Comparison of ENCODE assay signal across 12 mouse cellular contexts in genomic region chr1:172308409-172308808, GRCm38 (mm10). TPM values are rescaled to one million over a fixed set of nuclear protein-coding genes. Genes with fewer than 3 reads are reported as not detected.
DNase-seq lines count a peak whose midpoint lies in the region; ATAC-seq lines count a peak whose summit lies in the region.
"Had no signal": no experiment of that assay in that cellular context is flagged by ENCODE, and none has a peak within 500 bp of the region (broad histone marks: within the 10 kb centered on the region; RNA-seq: fewer than 3 reads in every experiment).

No protein-coding gene starts in this region.

- peak overlapping the region; percentile 86 for H3K27ac ChIP-seq in lung, embryonic 16.5 days (ENCODE audit: low read length)
- peak overlapping the region; percentile 66 for H3K27ac ChIP-seq in hindbrain, embryonic 15.5 days (replicated peaks)
- H3K27ac ChIP-seq in neural tube, embryonic 15.5 days (replicated peaks): peak overlapping the region; percentile 46

- H3K9ac ChIP-seq in lung, embryonic 16.5 days (ENCODE audit: low read length): peak overlapping the region; percentile 45
- no peak overlapping the region for H3K9ac ChIP-seq in hindbrain, embryonic 15.5 days
- H3K9ac ChIP-seq in neural tube, embryonic 15.5 days (replicated peaks): no peak overlapping the region

- no peaks in the 10 kb centered on the region for H3K9me3 ChIP-seq in lung, embryonic 16.5 days (ENCODE audit: control insufficient read depth, low read length)
- H3K9me3 ChIP-seq in hindbrain, embryonic 15.5 days: no peaks in the 10 kb centered on the region
- no peaks in the 10 kb centered on the region for H3K9me3 ChIP-seq in neural tube, embryonic 15.5 days (replicated peaks)

- H3K4me1 ChIP-seq in lung, embryonic 16.5 days (replicated peaks; ENCODE audit: control insufficient read depth, insufficient read depth, low read length): peaks cover 27% of the 10 kb centered on the region
- peaks cover 31% of the 10 kb centered on the region for H3K4me1 ChIP-seq in hindbrain, embryonic 15.5 days (replicated peaks)
- H3K4me1 ChIP-seq in neural tube, embryonic 15.5 days: peaks cover 40% of the 10 kb centered on the region

- H3K4me2 ChIP-seq in lung, embryonic 16.5 days (ENCODE audit: low read depth, low read length): no peak overlapping the region
- H3K4me2 ChIP-seq in hindbrain, embryonic 15.5 days: no peak overlapping the region
- H3K4me2 ChIP-seq in neural tube, embryonic 15.5 days: no peak overlapping the region

- no peak for ATAC-seq in lung, embryonic 16.5 days (ENCODE audit: low read depth)
- ATAC-seq in hindbrain, embryonic 15.5 days (ENCODE audit: low FRiP score, low read depth): no peak
- no peak for ATAC-seq in neural tube, embryonic 15.5 days (ENCODE audit: low FRiP score)

- DNase-seq in cerebellum, adult 11-12 months: peak; percentile 61
- DNase-seq in cerebellum, postnatal 36 days: no peak
- DNase-seq in lung, postnatal 25 days (ENCODE audit: low spot score): no peak
- no peak for DNase-seq in gastrocnemius, postnatal 10 days
- DNase-seq in T-cell, adult 2 months (ENCODE audit: low spot score): no peak
- DNase-seq: adrenal gland, postnatal 10 days had no signal

- H3K27me3 ChIP-seq in lung, embryonic 16.5 days (ENCODE audit: control insufficient read depth, insufficient read depth, low read depth, low read length): no peaks in the 10 kb centered on the region
- no peaks in the 10 kb centered on the region for H3K27me3 ChIP-seq in hindbrain, embryonic 15.5 days
- no peaks in the 10 kb centered on the region for H3K27me3 ChIP-seq in neural tube, embryonic 15.5 days (replicated peaks)

- 70% methylated on average over 1 of the region's 1 CpGs for WGBS in lung, embryonic 16.5 days
- 80% methylated on average over 1 of the region's 1 CpGs for WGBS in hindbrain, embryonic 15.5 days
- WGBS in neural tube, embryonic 15.5 days: 83% methylated on average over 1 of the region's 1 CpGs

- no peaks in the 10 kb centered on the region for H3K36me3 ChIP-seq in lung, embryonic 16.5 days (ENCODE audit: control insufficient read depth, insufficient read depth, low read length)
- no peaks in the 10 kb centered on the region for H3K36me3 ChIP-seq in hindbrain, embryonic 15.5 days
- no peaks in the 10 kb centered on the region for H3K36me3 ChIP-seq in neural tube, embryonic 15.5 days

- H3K4me3 ChIP-seq in lung, embryonic 16.5 days (ENCODE audit: low read length): no peak overlapping the region
- H3K4me3 ChIP-seq in hindbrain, embryonic 15.5 days: no peak overlapping the region
- H3K4me3 ChIP-seq in neural tube, embryonic 15.5 days (replicated peaks): no peak overlapping the region

RNA-seq across cellular contexts. Expression of gene Atp1a2, which starts 10.5 kb away (rescaled TPM):
- polyA plus RNA-seq in lung, embryonic 16.5 days (2015; fragmentation: Nextera tagmentation; extraction: Ambion mirVana): 6.2 and 6.7 TPM in 2 replicates
- polyA plus RNA-seq in hindbrain, embryonic 15.5 days (2015; fragmentation: Nextera tagmentation; extraction: Ambion mirVana): 74.3 and 75.8 TPM in 2 replicates
- 57.9 and 63.1 TPM in 2 replicates for polyA plus RNA-seq in neural tube, embryonic 15.5 days (2015; fragmentation: Nextera tagmentation; extraction: Ambion mirVana)
- total RNA-seq in gastrocnemius, postnatal 10 days (2021): 100 to 1,000 TPM; 695 to 761 TPM

RNA-seq across cellular contexts. Expression of gene Kcnj9, which starts 20.7 kb away (rescaled TPM):
- polyA plus RNA-seq in lung, embryonic 16.5 days (2015; fragmentation: Nextera tagmentation; extraction: Ambion mirVana): not detected in 2 replicates
- polyA plus RNA-seq in hindbrain, embryonic 15.5 days (2015; fragmentation: Nextera tagmentation; extraction: Ambion mirVana): 4.1 and 4.3 TPM in 2 replicates
- 2.5 and 3.2 TPM in 2 replicates for polyA plus RNA-seq in neural tube, embryonic 15.5 days (2015; fragmentation: Nextera tagmentation; extraction: Ambion mirVana)
- under 1 TPM; 0.07 to 0.14 TPM for total RNA-seq in gastrocnemius, postnatal 10 days (2021)

RNA-seq across cellular contexts. Expression of gene Kcnj10, which starts 32.6 kb away (rescaled TPM):
- polyA plus RNA-seq in lung, embryonic 16.5 days (2015; fragmentation: Nextera tagmentation; extraction: Ambion mirVana): 0.15 and 0.20 TPM in 2 replicates
- 2.9 and 3.0 TPM in 2 replicates for polyA plus RNA-seq in hindbrain, embryonic 15.5 days (2015; fragmentation: Nextera tagmentation; extraction: Ambion mirVana)
- polyA plus RNA-seq in neural tube, embryonic 15.5 days (2015; fragmentation: Nextera tagmentation; extraction: Ambion mirVana): 2.3 and 2.5 TPM in 2 replicates
- total RNA-seq in gastrocnemius, postnatal 10 days (2021): 1 to 10 TPM in 1 of 2 experiments, under 1 TPM in 1; 0.87 to 1.2 TPM

RNA-seq across cellular contexts. Expression of gene Igsf8, which starts 47.0 kb away (rescaled TPM):
- 42.5 and 46.0 TPM in 2 replicates for polyA plus RNA-seq in lung, embryonic 16.5 days (2015; fragmentation: Nextera tagmentation; extraction: Ambion mirVana)
- 75.3 and 79.0 TPM in 2 replicates for polyA plus RNA-seq in hindbrain, embryonic 15.5 days (2015; fragmentation: Nextera tagmentation; extraction: Ambion mirVana)
- 70.9 and 71.3 TPM in 2 replicates for polyA plus RNA-seq in neural tube, embryonic 15.5 days (2015; fragmentation: Nextera tagmentation; extraction: Ambion mirVana)
- 10 to 100 TPM; 15.4 to 19.1 TPM for total RNA-seq in gastrocnemius, postnatal 10 days (2021)

RNA-seq across cellular contexts. Expression of gene Atp1a4, which starts 50.2 kb away (rescaled TPM):
- polyA plus RNA-seq in lung, embryonic 16.5 days (2015; fragmentation: Nextera tagmentation; extraction: Ambion mirVana): not detected in 2 replicates
- 0.05 and 0.06 TPM in 2 replicates for polyA plus RNA-seq in hindbrain, embryonic 15.5 days (2015; fragmentation: Nextera tagmentation; extraction: Ambion mirVana)
- 0.05 TPM in 1 of 2 replicates, not detected in the other for polyA plus RNA-seq in neural tube, embryonic 15.5 days (2015; fragmentation: Nextera tagmentation; extraction: Ambion mirVana)
- under 1 TPM; 0.61 to 0.66 TPM for total RNA-seq in gastrocnemius, postnatal 10 days (2021)
- total RNA-seq: left cerebral cortex, adult 8-10 months had no signal
- polyA plus RNA-seq: cerebellum, adult 2 months; spleen, adult 2 months had no signal
